Mouse (Mus musculus): Measurements from ENCODE around the gene Tph1. TPM values are rescaled to one million over a fixed set of nuclear protein-coding genes. Genes with fewer than 3 reads are reported as not detected.
A peak's percentile ranks its signal among the peaks of the same experiment; 100 is the strongest.

The Tph1 gene
- 0.13 TPM in 1 of 2 replicates, not detected in the other for polyA plus RNA-seq (2015; fragmentation: Nextera tagmentation; extraction: Ambion mirVana)

GRCm38 (mm10) chr7:46672160-46672672 is at the start of gene Tph1:
Gene Tph1 (minus strand): TSS chr7:46672537.
- Histone ChIP-seq H3K9me3 (0 out of 2 replicates have a peak, but pooled peaks cover 3% of the 10 kb centered on the region), H3K9ac (no peak within 1 kb of the TSS), H3K4me3 (no peak within 1 kb of the TSS), H3K27ac (replicated peaks) (no peak within 1 kb of the TSS), H3K27me3 (replicated peaks) (peaks cover 22% of the 10 kb centered on the region), H3K4me2 (no peak within 1 kb of the TSS), H3K4me1 (peaks cover 6% of the 10 kb centered on the region), H3K36me3 (no peaks in the 10 kb centered on the region)
- ATAC-seq (ENCODE audit: extremely low read depth, insufficient number of reproducible peaks, low FRiP score, low TSS enrichment), result no peak
- 32% methylated on average over 10 of the region's 10 CpGs for WGBS

- Histone ChIP-seq H3K36me3 (no peaks in the 10 kb centered on the region), H3K27me3 (replicated peaks) (peaks cover 20% of the 10 kb centered on the region), H3K9ac (no peak overlapping the region), H3K27ac (replicated peaks) (no peak overlapping the region), H3K4me1 (no peaks in the 10 kb centered on the region), H3K4me3 (no peak overlapping the region), H3K4me2 (no peak overlapping the region), H3K9me3 (no peaks in the 10 kb centered on the region)
- WGBS, result 69% methylated on average over 9 of the region's 9 CpGs
- ATAC-seq (ENCODE audit: extremely low read depth, insufficient number of reproducible peaks, low FRiP score, low TSS enrichment), result no peak
Measured at GRCm38 (mm10) chr7:46720460-46720859, 48.1 kb upstream of the Tph1 start.

- no peaks in the 10 kb centered on the region for H3K36me3 ChIP-seq
- H3K4me1 ChIP-seq, result no peaks in the 10 kb centered on the region
- H3K4me2 ChIP-seq, result no peak overlapping the region
- H3K27me3 ChIP-seq (replicated peaks), result peaks cover 20% of the 10 kb centered on the region
- no peak overlapping the region for H3K27ac ChIP-seq (replicated peaks)
- H3K4me3 ChIP-seq, result no peak overlapping the region
- WGBS, result 71% methylated on average over 7 of the region's 7 CpGs
- H3K9me3 ChIP-seq, result no peaks in the 10 kb centered on the region
- no peak overlapping the region for H3K9ac ChIP-seq
- ATAC-seq (ENCODE audit: extremely low read depth, insufficient number of reproducible peaks, low FRiP score, low TSS enrichment), result no peak
Measured at GRCm38 (mm10) chr7:46719526-46719925, 47.2 kb upstream of the Tph1 start.

DNA sequence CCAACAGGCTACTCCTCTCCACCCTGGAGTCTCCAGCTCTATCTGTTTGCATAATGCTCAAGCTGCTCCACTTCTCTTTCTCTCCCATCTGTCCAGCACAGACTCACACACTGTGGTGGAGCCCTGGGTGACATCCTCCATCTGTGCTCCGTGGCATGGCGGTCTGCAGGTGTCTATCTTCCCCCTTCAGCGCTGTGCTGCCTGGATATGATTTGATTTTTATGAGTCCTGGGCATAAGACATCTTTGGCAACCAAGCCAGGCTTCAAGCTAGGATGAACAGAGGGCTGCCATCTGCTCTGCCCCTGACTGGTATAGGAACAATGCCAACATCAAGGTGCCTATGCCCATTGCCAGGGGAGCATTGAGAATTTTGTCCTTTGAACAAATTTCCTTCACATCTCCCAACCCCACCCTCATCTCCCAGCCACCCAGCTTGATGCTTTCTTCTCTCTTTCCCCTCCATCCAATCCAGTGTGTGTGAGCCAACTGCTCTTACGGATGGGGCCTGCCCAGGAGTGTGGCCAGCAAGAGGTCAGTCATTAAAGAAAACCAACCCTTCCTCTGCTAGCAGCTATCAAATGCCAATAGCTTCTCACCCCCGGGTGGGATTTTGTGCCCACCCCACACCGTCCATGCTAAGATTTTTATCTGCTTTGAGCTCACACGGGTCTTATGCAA is 46.4 kb upstream of the Tph1 start:
- Histone ChIP-seq H3K9me3 (no peaks in the 10 kb centered on the region), H3K4me3 (no peak overlapping the region), H3K4me2 (no peak overlapping the region), H3K9ac (no peak overlapping the region), H3K27ac (replicated peaks) (no peak overlapping the region), H3K27me3 (replicated peaks) (peaks cover 21% of the 10 kb centered on the region), H3K4me1 (no peaks in the 10 kb centered on the region), H3K36me3 (no peaks in the 10 kb centered on the region)
- no peak for ATAC-seq (ENCODE audit: extremely low read depth, insufficient number of reproducible peaks, low FRiP score, low TSS enrichment)
- WGBS, result 74% methylated on average over 7 of the region's 7 CpGs

- WGBS, result 46% methylated on average over 5 of the region's 5 CpGs
- no peak for ATAC-seq (ENCODE audit: extremely low read depth, insufficient number of reproducible peaks, low FRiP score, low TSS enrichment)
- no peaks in the 10 kb centered on the region for H3K4me1 ChIP-seq
Measured at GRCm38 (mm10) chr7:46716897-46717296, 44.6 kb upstream of the Tph1 start.

DNA sequence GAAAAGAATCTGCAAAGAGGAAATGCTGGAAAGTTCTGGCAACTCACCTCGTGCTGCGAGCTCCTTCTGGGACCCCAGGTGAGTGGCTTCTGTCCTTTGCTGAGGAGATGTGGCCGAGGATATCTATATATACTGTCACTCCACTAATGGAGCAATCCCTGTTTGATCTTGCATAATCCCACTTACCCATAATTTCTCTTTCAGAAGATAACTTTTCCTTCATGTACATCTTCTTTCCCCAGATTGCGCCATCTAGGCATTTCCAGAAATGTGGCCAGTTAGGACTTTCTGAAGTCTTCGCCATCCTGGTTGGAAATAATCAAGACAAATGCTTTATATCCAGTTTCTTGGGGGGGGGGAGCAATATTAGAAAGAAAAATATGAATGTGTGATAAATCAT is 43.3 kb upstream of the Tph1 start, which contains the start of gene Saa3:
Gene Saa3 (minus strand): TSS at position 101 of the 400 bp plus-strand sequence.
- Histone ChIP-seq H3K4me2 (no peak within 1 kb of the TSS), H3K4me1 (no peaks in the 10 kb centered on the region), H3K9me3 (no peaks in the 10 kb centered on the region), H3K27me3 (replicated peaks) (peaks cover 18% of the 10 kb centered on the region), H3K4me3 (no peak within 1 kb of the TSS), H3K36me3 (no peaks in the 10 kb centered on the region), H3K9ac (no peak within 1 kb of the TSS), H3K27ac (replicated peaks) (no peak within 1 kb of the TSS)
- WGBS, result 74% methylated on average over 5 of the region's 5 CpGs
- no peak for ATAC-seq (ENCODE audit: extremely low read depth, insufficient number of reproducible peaks, low FRiP score, low TSS enrichment)

More at GRCm38 (mm10) chr7:46716897-46717296, 44.6 kb upstream of the Tph1 start:
- Histone ChIP-seq H3K9ac (no peak overlapping the region), H3K36me3 (no peaks in the 10 kb centered on the region), H3K9me3 (no peaks in the 10 kb centered on the region), H3K4me2 (no peak overlapping the region), H3K27ac (replicated peaks) (no peak overlapping the region), H3K27me3 (replicated peaks) (peaks cover 26% of the 10 kb centered on the region), H3K4me3 (no peak overlapping the region)

- H3K27ac ChIP-seq (replicated peaks), result no peak overlapping the region
- H3K36me3 ChIP-seq, result no peaks in the 10 kb centered on the region
- H3K4me1 ChIP-seq, result peaks cover 3% of the 10 kb centered on the region
- H3K4me3 ChIP-seq, result no peak overlapping the region
- no peaks in the 10 kb centered on the region for H3K9me3 ChIP-seq
- no peak for ATAC-seq (ENCODE audit: extremely low read depth, insufficient number of reproducible peaks, low FRiP score, low TSS enrichment)
- H3K27me3 ChIP-seq (replicated peaks), result peaks cover 15% of the 10 kb centered on the region; the same call in 1 of the 2 replicates
- 27% methylated on average over 6 of the region's 6 CpGs for WGBS
- H3K9ac ChIP-seq, result no peak overlapping the region
- no peak overlapping the region for H3K4me2 ChIP-seq
Measured at GRCm38 (mm10) chr7:46714518-46714917, 42.2 kb upstream of the Tph1 start.

GRCm38 (mm10) chr7:46712250-46712649 is 39.9 kb upstream of the Tph1 start:
- no peak overlapping the region for H3K9ac ChIP-seq

GRCm38 (mm10) chr7:46710390-46710844 is 38.1 kb upstream of the Tph1 start, which contains the start of gene Saal1:
Gene Saal1 (minus strand): TSS chr7:46710680.
- H3K4me3 ChIP-seq, result peak within 1 kb of the TSS; percentile 91
- H3K9me3 ChIP-seq, result no peaks in the 10 kb centered on the region
- peaks cover 10% of the 10 kb centered on the region for H3K4me1 ChIP-seq
- H3K36me3 ChIP-seq, result peaks cover 29% of the 10 kb centered on the region
- peak within 1 kb of the TSS; percentile 95 for H3K9ac ChIP-seq
- peak within 1 kb of the TSS; percentile 75 for H3K4me2 ChIP-seq
- H3K27me3 ChIP-seq (replicated peaks), result peaks cover 6% of the 10 kb centered on the region; the same call in 1 of the 2 replicates
- peak; percentile 81 for ATAC-seq (ENCODE audit: extremely low read depth, insufficient number of reproducible peaks, low FRiP score, low TSS enrichment)
- WGBS, result under 1% methylated on average over 38 of the region's 38 CpGs
- H3K27ac ChIP-seq (replicated peaks), result peak within 1 kb of the TSS; percentile 63

More at GRCm38 (mm10) chr7:46712250-46712649, 39.9 kb upstream of the Tph1 start:
- WGBS, result 64% methylated on average over 6 of the region's 6 CpGs
- H3K27ac ChIP-seq (replicated peaks), result no peak overlapping the region
- H3K36me3 ChIP-seq, result peaks cover 11% of the 10 kb centered on the region
- H3K4me2 ChIP-seq, result no peak overlapping the region
- H3K27me3 ChIP-seq (replicated peaks), result peaks cover 6% of the 10 kb centered on the region; the same call in 1 of the 2 replicates
- H3K4me1 ChIP-seq, result peaks cover 10% of the 10 kb centered on the region
- ATAC-seq (ENCODE audit: extremely low read depth, insufficient number of reproducible peaks, low FRiP score, low TSS enrichment), result no peak
- H3K4me3 ChIP-seq, result no peak overlapping the region
- no peaks in the 10 kb centered on the region for H3K9me3 ChIP-seq

DNA sequence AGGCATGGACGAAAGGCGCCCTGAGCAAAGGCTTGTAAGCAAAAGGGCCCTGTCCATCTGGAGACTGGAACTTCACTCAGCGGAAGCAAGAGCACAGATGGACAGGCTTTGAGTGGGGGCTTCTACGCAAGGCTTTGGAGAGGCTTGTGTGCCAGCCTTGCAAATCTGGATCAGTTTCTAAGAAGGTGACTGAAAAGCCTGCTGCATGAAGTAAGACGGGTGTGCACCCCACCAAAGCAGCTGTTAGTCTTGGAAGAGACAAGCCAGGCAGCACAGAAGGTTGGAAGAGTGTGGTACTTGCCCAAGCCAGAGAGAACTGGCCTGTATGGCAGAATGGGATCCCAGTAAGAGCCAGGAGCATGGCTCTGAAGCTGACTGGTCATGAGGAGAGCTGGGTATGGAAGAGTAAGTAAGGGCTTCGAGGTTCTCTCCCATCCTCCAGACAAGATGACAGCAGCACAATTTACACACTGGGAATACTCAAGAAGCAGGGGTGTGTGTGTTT is 28.2 kb upstream of the Tph1 start:
- no peak overlapping the region for H3K4me3 ChIP-seq
- H3K36me3 ChIP-seq, result peaks cover 94% of the 10 kb centered on the region
- H3K27me3 ChIP-seq (replicated peaks), result no peaks in the 10 kb centered on the region
- H3K4me2 ChIP-seq, result no peak overlapping the region
- H3K9me3 ChIP-seq, result no peaks in the 10 kb centered on the region
- no peak overlapping the region for H3K9ac ChIP-seq
- H3K4me1 ChIP-seq, result 0 out of 2 replicates have a peak, but pooled peaks cover 4% of the 10 kb centered on the region
- ATAC-seq (ENCODE audit: extremely low read depth, insufficient number of reproducible peaks, low FRiP score, low TSS enrichment), result no peak
- H3K27ac ChIP-seq (replicated peaks), result no peak overlapping the region
- 90% methylated on average over 6 of the region's 6 CpGs for WGBS

DNA sequence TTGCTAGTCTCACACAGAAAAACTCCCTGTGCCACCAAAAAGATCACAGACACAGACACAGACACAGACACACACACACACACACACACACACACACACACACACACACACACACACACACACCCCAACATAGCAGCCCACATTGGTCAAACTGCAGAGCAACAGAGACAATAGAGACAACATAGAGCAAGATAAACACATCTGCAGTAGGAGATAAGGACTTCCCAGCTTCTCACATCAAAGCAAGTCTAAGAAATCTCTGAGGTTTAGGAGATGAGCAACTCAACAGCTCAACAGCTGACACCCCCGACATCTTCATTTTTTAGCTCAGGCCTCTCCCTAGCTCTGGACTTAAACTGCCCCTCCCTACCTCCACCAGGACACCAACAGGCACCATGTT is 24.4 kb upstream of the Tph1 start:
- no peak for ATAC-seq (ENCODE audit: extremely low read depth, insufficient number of reproducible peaks, low FRiP score, low TSS enrichment)
- H3K36me3 ChIP-seq, result peaks cover 86% of the 10 kb centered on the region
- 39% methylated on average over 1 of the region's 1 CpGs for WGBS

More for the DNA sequence above, 24.4 kb upstream of the Tph1 start:
- Histone ChIP-seq H3K9ac (no peak overlapping the region), H3K4me1 (no peaks in the 10 kb centered on the region), H3K9me3 (no peaks in the 10 kb centered on the region), H3K4me2 (no peak overlapping the region), H3K27ac (replicated peaks) (no peak overlapping the region), H3K27me3 (replicated peaks) (no peaks in the 10 kb centered on the region), H3K4me3 (no peak overlapping the region)

All from heart, embryonic 13.5 days (tissue).